24 mouse cellular contexts compared by ENCODE assay signal in the genomic region with DNA sequence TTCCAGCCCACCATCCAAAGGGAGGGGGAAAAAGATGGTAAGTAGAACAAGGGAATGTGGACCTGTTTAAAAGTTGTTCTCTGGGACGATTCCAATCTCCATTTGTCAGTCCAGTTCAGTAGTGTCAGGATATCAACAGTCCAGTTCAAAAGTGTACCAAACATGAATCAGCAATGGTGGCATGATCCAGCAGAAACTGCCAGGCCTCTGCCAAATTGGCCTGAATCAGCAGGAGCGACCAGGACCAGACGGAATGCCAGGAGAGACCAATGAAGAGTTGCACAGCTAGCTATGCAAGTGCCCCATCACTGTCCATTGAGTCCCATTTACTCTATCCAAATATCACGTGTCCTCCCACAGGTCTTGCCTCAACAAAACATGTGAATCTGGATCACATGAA.
"Had no signal": no experiment of that assay in that cellular context is flagged by ENCODE, and none has a peak within 500 bp of the region (broad histone marks: within the 10 kb centered on the region; RNA-seq: fewer than 3 reads in every experiment).

No protein-coding gene starts in this region.

- H3K9me3 ChIP-seq: embryonic facial prominence, embryonic 10.5 days; embryonic facial prominence, embryonic 12.5 days; embryonic facial prominence, embryonic 13.5 days; embryonic facial prominence, embryonic 15.5 days; forebrain, embryonic 12.5 days; forebrain, embryonic 13.5 days had no signal

- H3K9ac ChIP-seq: embryonic facial prominence, embryonic 12.5 days; embryonic facial prominence, embryonic 13.5 days; embryonic facial prominence, embryonic 15.5 days; forebrain, embryonic 12.5 days; forebrain, embryonic 13.5 days; forebrain, embryonic 15.5 days; forebrain, postnatal 0 days had no signal

- DNase-seq: cerebellum, adult 8-10 months; cerebellum, adult 9-10 months; cerebellum, adult 9-11 months; cerebellum, postnatal 10 days; cerebellum, postnatal 14 days; cerebellum, postnatal 25 days; cerebellum, postnatal 36 days; embryo, embryonic 11 days; forebrain, postnatal 0 days; gastrocnemius, adult 2 months; gastrocnemius, postnatal 10 days; gastrocnemius, postnatal 14 days; gastrocnemius, postnatal 25 days; gastrocnemius, postnatal 36 days; heart, adult 18-20 months; heart, adult 2 months had no signal

- H3K27me3 ChIP-seq: embryonic facial prominence, embryonic 12.5 days; embryonic facial prominence, embryonic 13.5 days; embryonic facial prominence, embryonic 15.5 days; forebrain, embryonic 12.5 days; forebrain, embryonic 13.5 days; forebrain, embryonic 15.5 days had no signal

- H3K27ac ChIP-seq: embryonic facial prominence, embryonic 10.5 days; embryonic facial prominence, embryonic 12.5 days; embryonic facial prominence, embryonic 13.5 days; embryonic facial prominence, embryonic 15.5 days; forebrain, embryonic 12.5 days; forebrain, embryonic 13.5 days; forebrain, embryonic 15.5 days; gastrocnemius, adult 2 months; heart, adult 2 months had no signal

- H3K4me1 ChIP-seq: embryonic facial prominence, embryonic 10.5 days; embryonic facial prominence, embryonic 12.5 days; embryonic facial prominence, embryonic 13.5 days; embryonic facial prominence, embryonic 15.5 days; forebrain, embryonic 12.5 days; forebrain, embryonic 13.5 days; forebrain, embryonic 15.5 days had no signal

- H3K4me3 ChIP-seq: embryonic facial prominence, embryonic 10.5 days; embryonic facial prominence, embryonic 12.5 days; embryonic facial prominence, embryonic 13.5 days; embryonic facial prominence, embryonic 15.5 days; erythroblast, embryonic 14.5 days; forebrain, embryonic 12.5 days; forebrain, embryonic 13.5 days; forebrain, embryonic 15.5 days; gastrocnemius, adult 2 months; heart, adult 2 months had no signal
